In the genomic region with DNA sequence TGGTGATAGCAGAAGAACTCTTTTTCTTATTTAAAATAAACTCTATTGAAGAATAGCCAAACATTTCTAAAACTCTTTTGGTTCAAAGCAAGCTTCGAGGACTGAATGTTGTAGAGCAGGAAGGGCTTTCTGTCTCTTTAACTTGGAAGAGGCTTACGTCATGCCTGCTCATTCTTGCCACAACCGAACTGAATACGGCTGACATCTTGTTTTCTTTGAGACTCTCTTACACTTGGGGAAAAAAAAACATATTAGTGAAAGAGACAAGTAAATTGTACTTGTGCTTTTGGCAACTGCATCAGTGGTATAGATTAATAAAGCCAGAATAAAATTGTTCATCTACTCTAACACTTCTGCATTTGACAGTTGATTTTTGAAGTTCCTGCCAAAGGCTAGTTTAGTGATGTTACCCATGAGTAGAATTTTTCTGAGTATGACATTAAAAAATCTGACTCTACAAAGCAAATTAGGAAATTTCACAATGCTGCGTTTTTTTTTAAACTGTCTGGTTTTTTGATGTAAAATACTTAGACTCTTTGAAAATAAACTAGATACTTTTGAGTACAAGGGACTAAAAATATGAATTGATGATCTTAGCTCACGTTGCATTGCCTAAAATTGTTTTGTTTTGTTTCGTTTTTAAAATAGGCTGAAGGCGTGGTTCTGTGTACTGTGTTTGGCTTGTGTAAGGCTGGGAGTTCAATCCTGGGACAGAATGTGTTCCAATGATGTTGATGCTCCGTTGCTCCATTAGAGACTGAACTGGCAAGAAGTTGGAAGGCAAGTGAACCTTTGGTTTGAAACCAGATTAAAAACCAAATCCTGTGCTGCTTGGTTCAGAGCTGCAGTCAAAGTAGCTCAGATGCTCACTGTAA, we compare ENCODE assay signal across 15 mouse cellular contexts.
"Had no signal": no experiment of that assay in that cellular context is flagged by ENCODE, and none has a peak within 500 bp of the region (broad histone marks: within the 10 kb centered on the region; RNA-seq: fewer than 3 reads in every experiment).

No protein-coding gene starts in this region.

- H3K27me3 ChIP-seq: intestine, embryonic 15.5 days; limb, embryonic 13.5 days; midbrain, embryonic 12.5 days; neural tube, embryonic 13.5 days; stomach, embryonic 15.5 days had no signal

- ATAC-seq: midbrain, embryonic 16.5 days had no signal

- H3K36me3 ChIP-seq: intestine, embryonic 15.5 days; limb, embryonic 13.5 days; midbrain, embryonic 12.5 days; neural tube, embryonic 13.5 days; stomach, embryonic 15.5 days had no signal

- H3K9me3 ChIP-seq: intestine, embryonic 15.5 days; limb, embryonic 13.5 days; midbrain, embryonic 12.5 days; neural tube, embryonic 13.5 days; stomach, embryonic 15.5 days had no signal

- DNase-seq: kidney, adult 18-20 months; kidney, postnatal 10 days; kidney, postnatal 4 days; left cerebral cortex, postnatal 4 days; lung, postnatal 4 days; right cerebral cortex, postnatal 14 days; thymus, postnatal 36 days had no signal

- H3K4me3 ChIP-seq: intestine, embryonic 15.5 days; layer of hippocampus, adult 2 months; limb, embryonic 13.5 days; midbrain, embryonic 12.5 days; neural tube, embryonic 13.5 days; stomach, embryonic 15.5 days had no signal

- H3K9ac ChIP-seq: intestine, embryonic 15.5 days; limb, embryonic 13.5 days; liver, embryonic 14.5 days; midbrain, embryonic 12.5 days; neural tube, embryonic 13.5 days; stomach, embryonic 15.5 days had no signal

- H3K27ac ChIP-seq: intestine, embryonic 15.5 days; layer of hippocampus, adult 2 months; limb, embryonic 13.5 days; liver, embryonic 14.5 days; midbrain, embryonic 12.5 days; neural tube, embryonic 13.5 days; stomach, embryonic 15.5 days had no signal

- H3K4me1 ChIP-seq: intestine, embryonic 15.5 days; limb, embryonic 13.5 days; neural tube, embryonic 13.5 days; stomach, embryonic 15.5 days had no signal

- H3K4me2 ChIP-seq: intestine, embryonic 15.5 days; limb, embryonic 13.5 days; midbrain, embryonic 12.5 days; neural tube, embryonic 13.5 days; stomach, embryonic 15.5 days had no signal
